Comparison of ENCODE assay signal across 25 mouse cellular contexts in genomic region chr3:152058235-152058634, GRCm38 (mm10).
"Had no signal": no experiment of that assay in that cellular context is flagged by ENCODE, and none has a peak within 500 bp of the region (broad histone marks: within the 10 kb centered on the region; RNA-seq: fewer than 3 reads in every experiment).

No protein-coding gene starts in this region.

- H3K4me1 ChIP-seq: embryonic facial prominence, embryonic 10.5 days; embryonic facial prominence, embryonic 12.5 days; embryonic facial prominence, embryonic 13.5 days; embryonic facial prominence, embryonic 15.5 days; forebrain, embryonic 12.5 days; forebrain, embryonic 13.5 days had no signal

- H3K36me3 ChIP-seq: embryonic facial prominence, embryonic 10.5 days; embryonic facial prominence, embryonic 12.5 days; embryonic facial prominence, embryonic 13.5 days; embryonic facial prominence, embryonic 15.5 days; forebrain, embryonic 10.5 days; forebrain, embryonic 12.5 days; forebrain, embryonic 15.5 days had no signal

- H3K27ac ChIP-seq: embryonic facial prominence, embryonic 10.5 days; embryonic facial prominence, embryonic 12.5 days; embryonic facial prominence, embryonic 13.5 days; embryonic facial prominence, embryonic 15.5 days; forebrain, embryonic 10.5 days; forebrain, embryonic 12.5 days; forebrain, embryonic 13.5 days; forebrain, embryonic 15.5 days; gastrocnemius, adult 2 months; heart, adult 2 months had no signal

- DNase-seq: cerebellum, adult 9-10 months; cerebellum, adult 9-11 months; cerebellum, postnatal 10 days; cerebellum, postnatal 14 days; cerebellum, postnatal 25 days; cerebellum, postnatal 36 days; embryo, embryonic 11 days; forebrain, postnatal 0 days; gastrocnemius, adult 2 months; gastrocnemius, postnatal 10 days; gastrocnemius, postnatal 14 days; gastrocnemius, postnatal 25 days; gastrocnemius, postnatal 36 days; heart, adult 18-20 months; heart, adult 2 months had no signal

- H3K9ac ChIP-seq: embryonic facial prominence, embryonic 12.5 days; embryonic facial prominence, embryonic 13.5 days; embryonic facial prominence, embryonic 15.5 days; forebrain, embryonic 12.5 days; forebrain, embryonic 13.5 days; forebrain, embryonic 15.5 days; forebrain, postnatal 0 days had no signal

- H3K27me3 ChIP-seq: embryonic facial prominence, embryonic 12.5 days; embryonic facial prominence, embryonic 13.5 days; embryonic facial prominence, embryonic 15.5 days; forebrain, embryonic 12.5 days; forebrain, embryonic 13.5 days; forebrain, embryonic 15.5 days had no signal

- H3K4me3 ChIP-seq: embryonic facial prominence, embryonic 10.5 days; embryonic facial prominence, embryonic 12.5 days; embryonic facial prominence, embryonic 13.5 days; embryonic facial prominence, embryonic 15.5 days; erythroblast, embryonic 14.5 days; forebrain, embryonic 10.5 days; forebrain, embryonic 12.5 days; forebrain, embryonic 13.5 days; forebrain, embryonic 15.5 days; gastrocnemius, adult 2 months; heart, adult 2 months had no signal

- H3K4me2 ChIP-seq: embryonic facial prominence, embryonic 12.5 days; embryonic facial prominence, embryonic 13.5 days; embryonic facial prominence, embryonic 15.5 days; forebrain, embryonic 12.5 days; forebrain, embryonic 13.5 days; forebrain, embryonic 15.5 days; heart, embryonic 11.5 days had no signal

- H3K9me3 ChIP-seq: embryonic facial prominence, embryonic 10.5 days; embryonic facial prominence, embryonic 12.5 days; embryonic facial prominence, embryonic 13.5 days; embryonic facial prominence, embryonic 15.5 days; forebrain, embryonic 10.5 days; forebrain, embryonic 12.5 days; forebrain, embryonic 13.5 days; forebrain, embryonic 15.5 days had no signal
